Mouse (Mus musculus): ENCODE results near the gene 4930447C04Rik. TPM values are rescaled to one million over a fixed set of nuclear protein-coding genes. Genes with fewer than 3 reads are reported as not detected.

The 4930447C04Rik gene
- total RNA-seq, 2 experiments from 2014 or later = 0.28 to 0.55 TPM

- intact Hi-C loops (cut with DNase I) = no loop called here
Measured at GRCm38 (mm10) chr12:72945301-72946063, 4.9 kb upstream of the 4930447C04Rik start.

DNA sequence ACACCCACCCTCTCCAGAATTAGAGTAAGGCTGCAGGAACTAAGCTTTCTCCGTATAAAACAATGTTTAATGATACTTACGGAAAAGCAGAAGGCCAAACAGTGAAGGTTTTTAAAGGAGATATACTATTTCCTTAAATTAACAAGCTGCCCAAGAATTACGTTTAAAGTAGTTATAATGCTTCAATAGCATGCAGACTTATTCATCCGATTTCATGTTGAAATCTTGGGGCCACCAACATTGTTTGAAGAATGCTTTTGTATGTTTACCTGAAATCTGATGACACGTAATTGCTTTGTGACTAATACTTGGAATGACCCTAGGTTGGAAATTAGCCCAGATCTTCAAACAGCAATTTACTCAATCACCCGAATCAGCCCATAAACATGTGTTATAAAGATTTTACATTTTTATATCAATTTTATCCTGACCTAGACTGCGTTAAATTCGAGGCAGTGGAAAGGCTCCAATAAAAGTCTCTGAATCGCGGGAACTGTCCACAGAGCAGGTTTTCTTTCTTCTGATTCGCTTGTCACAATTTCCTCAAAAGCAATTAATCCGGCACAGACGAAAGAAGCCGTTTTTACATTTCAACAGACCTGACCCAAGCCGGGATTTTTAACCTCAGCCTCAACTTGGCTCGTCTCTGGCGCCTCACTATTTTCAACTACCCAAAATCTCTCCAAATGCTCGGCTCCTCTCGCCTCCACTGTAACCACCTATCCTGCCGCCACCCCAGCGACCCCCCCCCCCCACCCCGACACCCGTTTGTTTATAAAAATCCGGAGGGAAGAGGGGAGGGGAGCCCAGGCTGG is 4.0 kb upstream of the 4930447C04Rik start:
- intact Hi-C loops (cut with DNase I) = loop anchor here (5.0 kb wide), 1 partner anchor 93 kb away; no protein-coding TSS in a partner anchor
- DNase-seq (ENCODE audit: low spot score) = no peak

More at GRCm38 (mm10) chr12:72945301-72946063, 4.9 kb upstream of the 4930447C04Rik start:
- DNase-seq (ENCODE audit: low spot score) = no peak

- intact Hi-C loops (cut with DNase I) = loop anchor here (5.0 kb wide), 1 partner anchor 94 kb away; no protein-coding TSS in a partner anchor
- no peak for DNase-seq (ENCODE audit: low spot score)
Measured at GRCm38 (mm10) chr12:72943574-72944110, 3.1 kb upstream of the 4930447C04Rik start.

- DNase-seq (ENCODE audit: low spot score) = no peak
- intact Hi-C loops (cut with DNase I) = loop anchor here (5.0 kb wide), 1 partner anchor 95 kb away; no protein-coding TSS in a partner anchor
Measured at GRCm38 (mm10) chr12:72942171-72942570, 1.6 kb upstream of the 4930447C04Rik start.

- intact Hi-C loops (cut with DNase I) = loop anchor here (5.0 kb wide), 1 partner anchor 96 kb away; no protein-coding TSS in a partner anchor
- DNase-seq (ENCODE audit: low spot score) = no peak
Measured at GRCm38 (mm10) chr12:72941398-72942051, 951 bp upstream of the 4930447C04Rik start.

DNA sequence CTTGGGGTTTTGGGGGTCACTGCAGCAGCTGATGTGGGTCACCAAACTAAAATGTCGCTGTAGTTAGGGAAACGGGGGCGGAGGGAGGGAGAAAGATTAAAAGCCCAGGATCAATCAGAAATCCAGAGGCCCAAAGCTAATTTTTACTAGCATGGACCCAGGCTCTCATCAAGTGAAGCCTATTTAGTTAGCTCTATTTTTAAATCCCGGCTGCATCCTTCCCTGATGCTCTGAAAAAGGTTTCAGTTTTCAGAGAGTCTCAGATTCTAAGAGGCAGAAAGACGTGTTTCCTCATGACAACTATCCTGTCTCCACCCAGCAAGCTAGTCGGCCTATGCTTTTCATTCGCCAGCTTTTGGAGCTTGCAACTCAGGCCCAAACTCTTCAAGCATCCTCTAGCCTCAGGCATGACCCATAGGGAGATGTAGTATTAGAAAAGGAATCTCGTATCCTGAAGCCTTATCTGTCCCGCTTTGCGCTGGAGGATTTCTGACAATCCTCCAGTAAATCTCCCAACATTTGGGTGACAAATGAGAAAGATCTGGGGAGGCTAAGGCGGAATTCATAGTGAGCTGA is 336 bp upstream of the 4930447C04Rik start:
- intact Hi-C loops (cut with DNase I) = loop anchor here (5.0 kb wide), 1 partner anchor 96 kb away; no protein-coding TSS in a partner anchor
- no peak for DNase-seq (ENCODE audit: low spot score)

- no peak for DNase-seq (ENCODE audit: low spot score)
- intact Hi-C loops (cut with DNase I) = loop anchor here (5.0 kb wide), 1 partner anchor 98 kb away; no protein-coding TSS in a partner anchor
Measured at GRCm38 (mm10) chr12:72939616-72940015, 958 bp downstream of the 4930447C04Rik start, which contains the start of gene Six6. TSS of gene Six6 (plus strand) at chr12:72939892.

- DNase-seq (ENCODE audit: low spot score) = no peak
- intact Hi-C loops (cut with DNase I) = no loop called here
Measured at GRCm38 (mm10) chr12:72938600-72939490, 1.7 kb downstream of the 4930447C04Rik start.

DNA sequence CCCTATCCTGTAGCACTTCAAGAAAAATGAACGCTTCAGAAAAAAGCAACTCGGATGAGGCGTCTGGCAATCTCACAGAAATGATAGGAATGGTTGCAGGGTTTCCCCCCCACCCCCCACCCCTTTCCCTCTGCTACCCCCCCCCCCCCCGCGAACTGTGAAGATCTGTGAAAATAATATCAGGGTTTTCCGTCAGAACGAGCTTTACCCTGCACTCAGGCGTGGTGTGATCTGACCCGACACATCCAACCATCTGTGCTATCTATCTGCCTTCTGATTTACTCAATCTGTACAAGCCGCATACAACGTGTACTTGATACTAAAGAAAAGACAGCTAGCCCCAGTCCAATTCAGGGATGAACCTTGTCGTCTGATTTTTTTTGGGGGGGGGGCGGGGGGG is 2.4 kb downstream of the 4930447C04Rik start:
- intact Hi-C loops (cut with DNase I) = no loop called here
- no peak for DNase-seq (ENCODE audit: low spot score)

GRCm38 (mm10) chr12:72937537-72938120 is 2.9 kb downstream of the 4930447C04Rik start:
- no peak for DNase-seq (ENCODE audit: low spot score)
- intact Hi-C loops (cut with DNase I) = no loop called here

DNA sequence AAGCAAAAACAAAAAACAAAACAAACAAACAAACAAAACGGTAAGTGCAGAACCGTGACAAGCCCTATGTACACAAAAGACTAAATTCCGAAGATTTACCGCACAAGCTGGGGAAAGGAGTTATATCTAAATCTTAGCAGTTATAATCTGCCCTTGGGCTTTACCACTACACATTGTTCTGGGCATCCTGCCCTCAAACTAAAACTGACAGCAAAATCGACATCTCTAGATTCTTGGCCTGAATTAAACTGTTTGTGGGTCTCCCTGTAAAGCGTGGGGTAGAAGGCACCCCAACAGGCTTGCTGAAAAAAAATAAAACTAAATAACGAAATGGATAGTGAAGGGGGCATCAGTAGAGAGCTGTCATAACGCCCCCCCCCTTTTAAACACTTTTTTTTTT is 3.8 kb downstream of the 4930447C04Rik start:
- no peak for DNase-seq (ENCODE audit: low spot score)

GRCm38 (mm10) chr12:72917159-72917993 is 23.2 kb downstream of the 4930447C04Rik start:
- DNase-seq (ENCODE audit: low spot score) = no peak

More for the DNA sequence above, 3.8 kb downstream of the 4930447C04Rik start:
- intact Hi-C loops (cut with DNase I) = no loop called here

GRCm38 (mm10) chr12:72854377-72855032 is 86.1 kb downstream of the 4930447C04Rik start:
- DNase-seq (ENCODE audit: low spot score) = no peak
- intact Hi-C loops (cut with DNase I) = no loop called here

More at GRCm38 (mm10) chr12:72917159-72917993, 23.2 kb downstream of the 4930447C04Rik start:
- intact Hi-C loops (cut with DNase I) = no loop called here

DNA sequence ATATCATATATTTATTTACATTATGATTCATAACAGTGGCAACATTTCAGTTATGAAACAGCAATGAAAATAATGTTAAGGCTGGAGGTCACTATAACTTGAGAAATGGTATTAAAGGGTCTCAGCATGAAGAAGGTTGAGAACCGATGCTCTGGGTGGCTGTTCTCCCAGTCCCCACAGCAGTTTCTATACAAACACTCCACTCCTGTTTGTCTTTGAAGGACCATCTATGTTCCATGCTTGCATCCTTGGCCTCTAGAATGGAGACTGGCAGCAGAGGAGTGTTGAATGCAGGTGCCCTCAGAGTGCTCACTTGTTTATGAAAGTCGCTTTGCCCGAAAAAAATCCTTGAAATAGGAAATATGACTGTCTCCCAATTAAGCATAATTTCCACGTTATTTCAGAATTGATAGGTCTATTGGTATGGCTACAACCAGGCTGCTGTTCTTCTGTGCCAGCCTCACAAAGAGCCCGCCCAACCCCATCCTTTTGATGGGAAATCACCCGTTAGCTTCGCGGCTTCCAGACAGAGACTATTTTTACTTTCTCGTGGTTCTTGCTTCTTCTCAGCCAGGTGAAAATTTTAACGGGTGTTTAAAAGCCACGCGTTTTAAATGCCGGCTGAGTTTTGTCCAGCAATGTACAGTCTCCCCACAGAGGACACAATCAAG is 87.0 kb downstream of the 4930447C04Rik start:
- intact Hi-C loops (cut with DNase I) = no loop called here

GRCm38 (mm10) chr12:72852264-72852663 is 88.3 kb downstream of the 4930447C04Rik start:
- DNase-seq (ENCODE audit: low spot score) = no peak
- intact Hi-C loops (cut with DNase I) = no loop called here

More for the DNA sequence above, 87.0 kb downstream of the 4930447C04Rik start:
- no peak for DNase-seq (ENCODE audit: low spot score)

DNA sequence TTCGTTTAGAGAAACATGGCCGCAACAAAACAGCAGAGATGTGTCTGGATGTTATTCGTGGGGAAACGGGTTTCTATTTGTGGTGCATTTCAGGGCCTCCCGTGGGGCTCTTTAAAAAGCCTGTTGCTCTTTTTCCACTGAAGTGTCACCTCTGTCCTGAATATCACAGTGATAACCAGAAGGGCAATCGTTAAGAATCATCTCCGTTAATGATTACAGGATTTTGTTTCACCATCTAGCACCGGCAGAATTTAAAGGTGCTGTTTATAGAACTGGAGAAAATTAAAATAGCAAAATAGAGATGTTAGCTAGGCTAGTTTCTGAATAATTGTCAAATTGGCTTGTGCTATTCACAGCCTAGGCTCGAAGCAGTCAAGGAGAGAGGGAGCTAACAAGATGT is 90.4 kb downstream of the 4930447C04Rik start:
- intact Hi-C loops (cut with DNase I) = no loop called here
- no peak for DNase-seq (ENCODE audit: low spot score)
